Mouse (Mus musculus): Measurements from ENCODE around the gene Gltp. TPM values are rescaled to one million over a fixed set of nuclear protein-coding genes. Genes with fewer than 3 reads are reported as not detected.

Gltp gene
- 10 to 100 TPM in 1 of 2 experiments, 1 to 10 TPM in 1; 6.7 to 10.8 TPM for total RNA-seq (2021)
- long read RNA-seq, experiment 1, transcript Gltp-201 (5 exons, 1,762 nt) = major isoform, 18 of 19 reads
- long read RNA-seq, experiment 1, partial matches to known transcripts = 0 of 19 reads
- long read RNA-seq, experiment 1, other reads (novel, unspliced or antisense) = 0 of 19 reads
- long read RNA-seq, experiment 2, transcript Gltp-201 (5 exons, 1,762 nt) = major isoform, 15 of 16 reads
- long read RNA-seq, experiment 2, partial matches to known transcripts = 0 of 16 reads
- long read RNA-seq, experiment 2, other reads (novel, unspliced or antisense) = 1 of 16 reads

DNA sequence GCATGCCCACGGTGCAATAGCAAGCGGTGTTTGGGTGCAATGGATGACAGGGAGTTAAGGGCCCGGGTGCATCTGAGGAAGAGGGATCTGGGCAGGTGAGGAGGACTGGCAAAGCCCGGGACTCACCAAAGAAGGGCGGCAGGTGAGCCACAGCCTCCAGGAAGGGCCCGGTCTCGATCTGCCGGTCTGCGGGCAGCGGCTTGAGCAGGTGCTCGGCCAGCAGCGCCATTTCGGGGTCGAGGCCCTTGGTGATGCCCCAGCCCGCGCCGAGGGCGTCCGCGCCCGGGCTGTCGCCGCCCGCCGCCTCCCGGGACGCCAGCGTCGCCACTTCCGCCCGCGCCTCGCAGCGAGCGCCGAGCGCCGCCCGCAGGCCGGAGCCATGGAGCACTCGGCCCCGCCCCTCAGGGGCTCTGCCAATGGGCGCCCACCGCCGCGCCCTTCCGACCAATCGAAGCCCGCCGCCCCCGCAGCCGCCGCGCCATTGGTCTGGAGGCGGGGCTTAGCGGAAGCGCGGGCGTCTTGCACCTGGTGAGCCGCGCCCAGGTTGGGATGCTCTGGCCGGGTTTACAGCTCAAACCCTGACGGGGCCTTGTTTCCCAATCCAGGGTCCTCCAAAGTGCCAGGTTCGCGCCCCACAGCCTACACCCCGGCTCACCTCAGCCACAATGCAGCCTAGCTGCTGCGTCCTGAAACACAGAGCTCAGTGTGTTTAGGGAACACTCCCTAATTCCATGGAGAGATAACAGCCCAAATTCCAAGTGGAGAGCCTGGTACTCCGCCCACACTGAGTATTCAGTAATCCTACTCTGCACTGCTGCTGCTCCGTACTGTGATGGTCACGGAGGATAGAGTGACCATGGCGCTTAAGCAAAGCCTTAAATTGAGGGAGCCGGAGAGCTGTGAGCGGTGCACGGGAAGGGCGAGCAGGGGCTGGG is at the start of gene Gltp:
Gltp (minus strand) TSS at position 352 of the 935 bp plus-strand sequence.
- TF ChIP-seq CTCF (IDR thresholded peaks at IDR 0.05) = peak; percentile 61
- Histone ChIP-seq H3K4me3 (peak within 1 kb of the TSS; percentile 95), H3K27ac (peak within 1 kb of the TSS; percentile 88)
- DNase-seq = peak; percentile 96
- intact Hi-C loops (cut with DNase I) = no loop called here

DNA sequence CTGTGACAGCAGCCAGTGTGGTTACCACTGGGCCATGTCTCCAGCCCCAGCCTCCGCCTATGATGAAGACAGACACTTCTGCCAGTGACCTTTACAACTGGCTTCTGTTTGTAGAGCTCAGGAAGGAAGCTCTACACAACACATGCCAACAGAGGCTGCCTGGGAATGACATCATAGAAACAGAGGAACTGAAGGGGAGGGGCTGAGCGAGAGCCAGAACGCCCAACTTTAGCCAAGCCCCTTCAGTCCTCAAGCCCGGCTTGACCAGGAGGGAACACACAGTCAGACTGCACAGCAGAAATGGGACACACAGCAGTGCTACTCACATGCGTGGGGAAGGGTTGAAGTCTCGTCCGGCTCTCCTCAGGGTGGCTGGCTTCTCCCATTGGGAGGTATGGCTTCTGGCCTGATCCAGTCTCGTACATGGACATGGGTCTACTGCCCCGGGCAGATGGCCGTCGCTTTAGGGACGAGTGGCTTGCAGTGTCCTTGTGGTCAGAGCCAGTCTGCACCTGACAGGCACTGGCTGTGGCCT is 48.0 kb upstream of the Gltp start:
- TF ChIP-seq CTCF (IDR thresholded peaks at IDR 0.05) = no peak
- Histone ChIP-seq H3K4me3 (peak overlapping the region; percentile 28), H3K27ac (peak overlapping the region; percentile 84)
- peak; percentile 71 for DNase-seq
- intact Hi-C loops (cut with DNase I) = loop anchor here (5.0 kb wide), 1 partner anchor 34 kb away; the partner anchor contains the start of gene Ankrd13a

GRCm38 (mm10) chr5:114737090-114737887 is 46.5 kb upstream of the Gltp start:
- intact Hi-C loops (cut with DNase I) = loop anchor here (5.0 kb wide), 1 partner anchor 35 kb away; the partner anchor contains the start of gene Ankrd13a
- no peak overlapping the region for H3K4me3 ChIP-seq
- TF ChIP-seq CTCF (IDR thresholded peaks at IDR 0.05) = no peak
- no peak for DNase-seq
- peak overlapping the region; percentile 84 for H3K27ac ChIP-seq

- no peak for TF ChIP-seq CTCF (IDR thresholded peaks at IDR 0.05)
- intact Hi-C loops (cut with DNase I) = no loop called here
- no peak for DNase-seq
- H3K27ac ChIP-seq = no peak overlapping the region
- H3K4me3 ChIP-seq = no peak overlapping the region
These were observed 42.8 kb upstream of the Gltp start for GRCm38 (mm10) chr5:114733606-114734005.

GRCm38 (mm10) chr5:114731969-114732368 is 41.2 kb upstream of the Gltp start:
- DNase-seq = no peak
- H3K27ac ChIP-seq = no peak overlapping the region
- no peak overlapping the region for H3K4me3 ChIP-seq
- intact Hi-C loops (cut with DNase I) = no loop called here
- no peak for TF ChIP-seq CTCF (IDR thresholded peaks at IDR 0.05)

DNA sequence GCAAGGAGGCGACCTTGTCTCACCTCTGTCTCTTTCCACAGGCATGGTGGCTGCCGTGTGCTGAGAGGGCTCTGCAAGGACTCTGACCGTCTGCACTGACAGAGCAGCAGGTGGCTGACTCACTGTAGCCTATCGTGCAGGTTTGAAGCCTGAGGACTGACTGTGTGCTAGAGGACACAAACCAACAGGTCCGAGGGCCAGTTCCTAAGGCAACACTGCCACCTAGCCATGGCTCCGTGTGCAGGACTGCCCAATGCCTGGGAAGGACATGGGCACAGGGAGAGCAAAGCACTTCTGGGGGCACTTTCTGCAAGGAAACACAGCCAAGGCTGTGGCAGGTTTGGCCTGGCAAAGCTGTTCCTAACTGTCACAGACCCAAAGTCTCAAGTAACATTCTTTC is 40.7 kb upstream of the Gltp start:
- intact Hi-C loops (cut with DNase I) = no loop called here
- no peak for DNase-seq
- Histone ChIP-seq H3K4me3 (no peak overlapping the region), H3K27ac (no peak overlapping the region)
- TF ChIP-seq CTCF (IDR thresholded peaks at IDR 0.05) = peak; percentile 36

GRCm38 (mm10) chr5:114730129-114730528 is 39.3 kb upstream of the Gltp start:
- no peak overlapping the region for H3K27ac ChIP-seq
- DNase-seq = peak; percentile 44
- no peak overlapping the region for H3K4me3 ChIP-seq
- no peak for TF ChIP-seq CTCF (IDR thresholded peaks at IDR 0.05)
- intact Hi-C loops (cut with DNase I) = no loop called here

GRCm38 (mm10) chr5:114728160-114728559 is 37.4 kb upstream of the Gltp start:
- Histone ChIP-seq H3K4me3 (no peak overlapping the region), H3K27ac (peak overlapping the region; percentile 43)
- intact Hi-C loops (cut with DNase I) = no loop called here
- no peak for TF ChIP-seq CTCF (IDR thresholded peaks at IDR 0.05)
- peak; percentile 71 for DNase-seq

- DNase-seq = peak; percentile 75
- H3K27ac ChIP-seq = peak overlapping the region; percentile 81
- peak overlapping the region; percentile 30 for H3K4me3 ChIP-seq
- no peak for TF ChIP-seq CTCF (IDR thresholded peaks at IDR 0.05)
- intact Hi-C loops (cut with DNase I) = no loop called here
These were observed 32.1 kb upstream of the Gltp start for GRCm38 (mm10) chr5:114722846-114723245.

GRCm38 (mm10) chr5:114721969-114722368 is 31.2 kb upstream of the Gltp start:
- Histone ChIP-seq H3K4me3 (no peak overlapping the region), H3K27ac (peak overlapping the region; percentile 81; the same call in 1 of the 2 replicates)
- DNase-seq = no peak
- intact Hi-C loops (cut with DNase I) = no loop called here
- no peak for TF ChIP-seq CTCF (IDR thresholded peaks at IDR 0.05)

GRCm38 (mm10) chr5:114720784-114721183 is 30.0 kb upstream of the Gltp start:
- intact Hi-C loops (cut with DNase I) = no loop called here
- TF ChIP-seq CTCF (IDR thresholded peaks at IDR 0.05) = no peak
- Histone ChIP-seq H3K27ac (no peak overlapping the region), H3K4me3 (no peak overlapping the region)
- no peak for DNase-seq

DNA sequence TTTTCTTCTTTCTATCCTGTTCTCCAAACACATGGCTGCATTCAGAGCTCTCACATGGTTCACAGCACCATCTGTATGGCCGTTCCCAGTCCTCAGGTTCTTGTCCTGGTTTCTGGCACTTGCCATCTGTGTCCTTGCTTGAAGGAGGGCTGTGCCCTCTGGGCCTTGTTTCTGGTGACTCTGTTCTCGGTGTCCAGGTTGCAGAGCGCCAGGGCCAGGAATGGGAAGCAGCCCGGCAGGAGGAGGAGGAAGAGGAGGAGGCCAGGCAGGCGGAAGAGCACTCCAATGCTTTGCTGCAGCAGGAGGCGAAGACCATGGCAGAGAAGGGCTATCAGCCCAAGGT is 29.1 kb upstream of the Gltp start:
- no peak for TF ChIP-seq CTCF (IDR thresholded peaks at IDR 0.05)
- intact Hi-C loops (cut with DNase I) = no loop called here
- H3K27ac ChIP-seq = no peak overlapping the region
- no peak overlapping the region for H3K4me3 ChIP-seq
- no peak for DNase-seq

All from gastrocnemius, adult 2 months (tissue).